Mouse (Mus musculus) granulocyte monocyte progenitor cell, adult 5-6 weeks (primary cell): ENCODE data around the gene Leng8. TPM values are rescaled to one million over a fixed set of nuclear protein-coding genes. Genes with fewer than 3 reads are reported as not detected.

Source experiments
- total RNA-seq, 2 experiments: library from RNA; stranded (forward) in 1 of 2; stranded (reverse) in 1 of 2; fragments of 200-712, 200-1000 nt in 1 of 2; fragments of >200 nt in 1 of 2; fragmentation: Nextera tagmentation in 1 of 2; gene quantifications; 2 replicates each; pipeline ENCODE4 v1.2.3; 2014 to 2017

Leng8 gene
- total RNA-seq, 2 experiments from 2014 or later = 26.4 to 69.9 TPM

Other genes with a start within 250 kb of the Leng8 start
- 1.4 TPM in 1 of 2 replicates, not detected in the other for gene Gm14548, start 238.9 kb upstream of the Leng8 start, total RNA-seq (2014; fragmentation: Nextera tagmentation)
- gene Gm14548, start 238.9 kb upstream of the Leng8 start, total RNA-seq (2017) = 1.7 TPM in 1 of 2 replicates, not detected in the other
- gene Lilra6, start 221.5 kb upstream of the Leng8 start, total RNA-seq (2014; fragmentation: Nextera tagmentation) = not detected in 2 replicates
- 1.6 TPM in 1 of 2 replicates, not detected in the other for gene Lilra6, start 221.5 kb upstream of the Leng8 start, total RNA-seq (2017)
- 32.6 and 38.7 TPM in 2 replicates for gene Lair1, start 73.8 kb upstream of the Leng8 start, total RNA-seq (2014; fragmentation: Nextera tagmentation)
- gene Lair1, start 73.8 kb upstream of the Leng8 start, total RNA-seq (2017) = 78.9 and 81.0 TPM in 2 replicates
- not detected in 2 replicates for gene Ttyh1, start 17.6 kb upstream of the Leng8 start, total RNA-seq (2014; fragmentation: Nextera tagmentation)
- gene Ttyh1, start 17.6 kb upstream of the Leng8 start, total RNA-seq (2017) = 0.09 and 0.52 TPM in 2 replicates
- 0.32 TPM in 1 of 2 replicates, not detected in the other for gene Leng9, start 13.3 kb downstream of the Leng8 start, total RNA-seq (2014; fragmentation: Nextera tagmentation)
- 1.4 and 2.0 TPM in 2 replicates for gene Leng9, start 13.3 kb downstream of the Leng8 start, total RNA-seq (2017)
- gene Cdc42ep5, start 27.8 kb downstream of the Leng8 start, total RNA-seq (2014; fragmentation: Nextera tagmentation) = not detected in 2 replicates
- gene Cdc42ep5, start 27.8 kb downstream of the Leng8 start, total RNA-seq (2017) = 0.21 TPM in 1 of 2 replicates, not detected in the other
- gene Lilra5, start 100.7 kb downstream of the Leng8 start, total RNA-seq (2014; fragmentation: Nextera tagmentation) = not detected in 2 replicates
- gene Lilra5, start 100.7 kb downstream of the Leng8 start, total RNA-seq (2017) = not detected in 2 replicates
- not detected in 2 replicates for gene Ncr1, start 200.7 kb downstream of the Leng8 start, total RNA-seq (2014; fragmentation: Nextera tagmentation)
- 0.52 TPM in 1 of 2 replicates, not detected in the other for gene Ncr1, start 200.7 kb downstream of the Leng8 start, total RNA-seq (2017)